Mouse (Mus musculus) spleen, adult 2 months (tissue): ENCODE results near the gene Micu1.

Experiments
- CTCF ChIP-seq: fragments of 200-500 bp; IDR thresholded peaks from 2 replicates; pipeline ENCODE4 v1.5.1; 2011; ENCODE audit warnings: mild to moderate bottlenecking, inconsistent platforms; ENCODE audit not compliant: insufficient read depth, insufficient read length, insufficient replicate concordance; ENCODE audit errors: extremely low read depth
- POLR2A ChIP-seq: fragments of 200-500 bp; IDR thresholded peaks from 2 replicates; pipeline ENCODE4 v1.6.1; 2011; ENCODE audit warnings: low read depth, low read length, inconsistent platforms

DNA sequence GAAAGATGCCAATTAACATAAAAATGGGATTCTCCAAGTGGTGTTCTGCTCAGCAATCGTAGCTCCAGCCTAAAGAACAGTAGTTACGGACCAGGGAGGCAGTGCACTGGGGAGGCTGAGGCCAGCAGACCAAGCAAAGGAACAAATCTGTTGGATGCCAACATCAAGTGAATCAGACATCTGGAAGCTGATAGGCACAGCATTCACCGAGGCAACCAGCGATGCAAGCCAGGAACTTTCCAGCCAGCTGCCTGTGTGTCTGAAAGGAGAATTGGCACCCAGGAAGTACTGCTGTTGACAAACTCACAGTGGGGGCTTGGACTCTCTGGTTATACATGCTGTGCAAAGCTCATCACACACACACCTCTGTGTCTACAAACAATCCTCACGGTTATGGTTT, 84.0 kb downstream of the Micu1 start:
- no peak for TF ChIP-seq CTCF
- no peak for TF ChIP-seq POLR2A
